Mouse (Mus musculus): Measurements from ENCODE around the gene Vti1a. TPM values are rescaled to one million over a fixed set of nuclear protein-coding genes. Genes with fewer than 3 reads are reported as not detected.

The Vti1a gene
- polyA plus RNA-seq, 1 experiment = 17.8 TPM

- Histone ChIP-seq H3K4me3 (ENCODE audit: insufficient read depth, low read depth, low read length) (no peak overlapping the region), H3K4me1 (ENCODE audit: control insufficient read depth, insufficient read depth, insufficient read length, low read length) (no peaks in the 10 kb centered on the region), H3K27ac (replicated peaks; ENCODE audit: low read depth, low read length) (no peak overlapping the region)
Observed at GRCm38 (mm10) chr19:55592876-55593691, 277.0 kb downstream of the Vti1a start.

GRCm38 (mm10) chr19:55593729-55594444 is 277.8 kb downstream of the Vti1a start:
- Histone ChIP-seq H3K27ac (replicated peaks; ENCODE audit: low read depth, low read length) (no peak overlapping the region), H3K4me3 (ENCODE audit: insufficient read depth, low read depth, low read length) (no peak overlapping the region)

GRCm38 (mm10) chr19:55594451-55594850 is 278.4 kb downstream of the Vti1a start:
- no peak overlapping the region for H3K27ac ChIP-seq (replicated peaks; ENCODE audit: low read depth, low read length)
- no peak overlapping the region for H3K4me3 ChIP-seq (ENCODE audit: insufficient read depth, low read depth, low read length)
- no peaks in the 10 kb centered on the region for H3K4me1 ChIP-seq (ENCODE audit: control insufficient read depth, insufficient read depth, insufficient read length, low read length)

More at GRCm38 (mm10) chr19:55593729-55594444, 277.8 kb downstream of the Vti1a start:
- no peaks in the 10 kb centered on the region for H3K4me1 ChIP-seq (ENCODE audit: control insufficient read depth, insufficient read depth, insufficient read length, low read length)

GRCm38 (mm10) chr19:55595945-55596649 is 280.0 kb downstream of the Vti1a start:
- H3K27ac ChIP-seq (replicated peaks; ENCODE audit: low read depth, low read length) = no peak overlapping the region
- no peak overlapping the region for H3K4me3 ChIP-seq (ENCODE audit: insufficient read depth, low read depth, low read length)
- H3K4me1 ChIP-seq (ENCODE audit: control insufficient read depth, insufficient read depth, insufficient read length, low read length) = no peaks in the 10 kb centered on the region

GRCm38 (mm10) chr19:55596804-55597203 is 280.7 kb downstream of the Vti1a start:
- no peak overlapping the region for H3K4me3 ChIP-seq (ENCODE audit: insufficient read depth, low read depth, low read length)
- H3K27ac ChIP-seq (replicated peaks; ENCODE audit: low read depth, low read length) = no peak overlapping the region
- H3K4me1 ChIP-seq (ENCODE audit: control insufficient read depth, insufficient read depth, insufficient read length, low read length) = no peaks in the 10 kb centered on the region

GRCm38 (mm10) chr19:55597296-55597695 is 281.2 kb downstream of the Vti1a start:
- no peaks in the 10 kb centered on the region for H3K4me1 ChIP-seq (ENCODE audit: control insufficient read depth, insufficient read depth, insufficient read length, low read length)
- H3K4me3 ChIP-seq (ENCODE audit: insufficient read depth, low read depth, low read length) = no peak overlapping the region
- no peak overlapping the region for H3K27ac ChIP-seq (replicated peaks; ENCODE audit: low read depth, low read length)

GRCm38 (mm10) chr19:55597951-55598350 is 281.9 kb downstream of the Vti1a start:
- Histone ChIP-seq H3K27ac (replicated peaks; ENCODE audit: low read depth, low read length) (no peak overlapping the region), H3K4me3 (ENCODE audit: insufficient read depth, low read depth, low read length) (no peak overlapping the region), H3K4me1 (ENCODE audit: control insufficient read depth, insufficient read depth, insufficient read length, low read length) (no peaks in the 10 kb centered on the region)

- Histone ChIP-seq H3K27ac (replicated peaks; ENCODE audit: low read depth, low read length) (no peak overlapping the region), H3K4me1 (ENCODE audit: control insufficient read depth, insufficient read depth, insufficient read length, low read length) (no peaks in the 10 kb centered on the region), H3K4me3 (ENCODE audit: insufficient read depth, low read depth, low read length) (no peak overlapping the region)
Observed at GRCm38 (mm10) chr19:55599124-55599523, 283.0 kb downstream of the Vti1a start.

GRCm38 (mm10) chr19:55607725-55608124 is 291.6 kb downstream of the Vti1a start:
- Histone ChIP-seq H3K4me3 (ENCODE audit: insufficient read depth, low read depth, low read length) (no peak overlapping the region), H3K27ac (replicated peaks; ENCODE audit: low read depth, low read length) (no peak overlapping the region)

GRCm38 (mm10) chr19:55608858-55609375 is 292.8 kb downstream of the Vti1a start:
- Histone ChIP-seq H3K27ac (replicated peaks; ENCODE audit: low read depth, low read length) (no peak overlapping the region), H3K4me3 (ENCODE audit: insufficient read depth, low read depth, low read length) (no peak overlapping the region), H3K4me1 (ENCODE audit: control insufficient read depth, insufficient read depth, insufficient read length, low read length) (no peaks in the 10 kb centered on the region)

More at GRCm38 (mm10) chr19:55607725-55608124, 291.6 kb downstream of the Vti1a start:
- no peaks in the 10 kb centered on the region for H3K4me1 ChIP-seq (ENCODE audit: control insufficient read depth, insufficient read depth, insufficient read length, low read length)

GRCm38 (mm10) chr19:55609806-55610205 is 293.7 kb downstream of the Vti1a start:
- H3K27ac ChIP-seq (replicated peaks; ENCODE audit: low read depth, low read length) = no peak overlapping the region
- no peak overlapping the region for H3K4me3 ChIP-seq (ENCODE audit: insufficient read depth, low read depth, low read length)
- no peaks in the 10 kb centered on the region for H3K4me1 ChIP-seq (ENCODE audit: control insufficient read depth, insufficient read depth, insufficient read length, low read length)

- Histone ChIP-seq H3K4me3 (ENCODE audit: insufficient read depth, low read depth, low read length) (no peak overlapping the region), H3K4me1 (ENCODE audit: control insufficient read depth, insufficient read depth, insufficient read length, low read length) (peaks cover 2% of the 10 kb centered on the region; the same call in 1 of the 2 replicates), H3K27ac (replicated peaks; ENCODE audit: low read depth, low read length) (no peak overlapping the region)
Observed at GRCm38 (mm10) chr19:55615743-55616142, 299.6 kb downstream of the Vti1a start.

- Histone ChIP-seq H3K4me1 (ENCODE audit: control insufficient read depth, insufficient read depth, insufficient read length, low read length) (peaks cover 5% of the 10 kb centered on the region; the same call in 1 of the 2 replicates), H3K27ac (replicated peaks; ENCODE audit: low read depth, low read length) (no peak overlapping the region), H3K4me3 (ENCODE audit: insufficient read depth, low read depth, low read length) (no peak overlapping the region)
Observed at GRCm38 (mm10) chr19:55616276-55616675, 300.2 kb downstream of the Vti1a start.

- Histone ChIP-seq H3K4me1 (ENCODE audit: control insufficient read depth, insufficient read depth, insufficient read length, low read length) (peaks cover 5% of the 10 kb centered on the region), H3K27ac (replicated peaks; ENCODE audit: low read depth, low read length) (no peak overlapping the region), H3K4me3 (ENCODE audit: insufficient read depth, low read depth, low read length) (no peak overlapping the region)
Observed at GRCm38 (mm10) chr19:55616937-55617336, 300.8 kb downstream of the Vti1a start.

- no peak overlapping the region for H3K27ac ChIP-seq (replicated peaks; ENCODE audit: low read depth, low read length)
- no peak overlapping the region for H3K4me3 ChIP-seq (ENCODE audit: insufficient read depth, low read depth, low read length)
- peaks cover 5% of the 10 kb centered on the region for H3K4me1 ChIP-seq (ENCODE audit: control insufficient read depth, insufficient read depth, insufficient read length, low read length)
Observed at GRCm38 (mm10) chr19:55618546-55618945, 302.5 kb downstream of the Vti1a start.

Measured in brown adipose tissue, adult 24 weeks (tissue).